Mouse (Mus musculus) liver, embryonic 16.5 days (tissue): ENCODE measurements at regions not wholly inside any gene's neighbourhood (a gene's known extent, or its start where the extent isn't known, plus 50 kb on each side); places are given as distances from the start of the nearest gene placed in this dataset.

Source experiments
- ATAC-seq: fragments of 200-750 bp; cut with Nextera tagmentation; 2 replicates; pipeline ENCODE4 v1.8.0; 2017; ENCODE audit warnings: low read depth, mild to moderate bottlenecking, moderate number of reproducible peaks, moderate library complexity
- H3K27ac ChIP-seq: fragments of 300-500 bp; sonication (generic); 2 replicates; pipeline ENCODE4 v1.5.1; 2014; ENCODE audit warnings: mild to moderate bottlenecking, low read length
- H3K27me3 ChIP-seq: fragments of 300-500 bp; sonication (generic); 2 replicates; pipeline ENCODE4 v1.6.1; 2014; ENCODE audit warnings: low read depth, low read length, mixed read lengths; ENCODE audit not compliant: control insufficient read depth, insufficient read depth
- H3K36me3 ChIP-seq: fragments of 300-500 bp; sonication (generic); 2 replicates; pipeline ENCODE4 v1.6.1; 2014; ENCODE audit warnings: mild to moderate bottlenecking; ENCODE audit not compliant: control insufficient read depth, insufficient read depth
- H3K4me1 ChIP-seq: fragments of 300-500 bp; sonication (generic); 2 replicates; pipeline ENCODE4 v1.6.1; 2014; ENCODE audit warnings: low read depth, low read length, mixed read lengths; ENCODE audit not compliant: control insufficient read depth
- H3K4me2 ChIP-seq: fragments of 300-500 bp; sonication (generic); 2 replicates; pipeline ENCODE4 v1.6.1; 2014; ENCODE audit warnings: low read depth, low read length, mixed read lengths
- H3K4me3 ChIP-seq: fragments of 300-500 bp; sonication (generic); 2 replicates; pipeline ENCODE4 v1.5.1; 2014; ENCODE audit warnings: low read depth, mild to moderate bottlenecking, low read length
- H3K9ac ChIP-seq: fragments of 300-500 bp; sonication (generic); 2 replicates; pipeline ENCODE4 v1.6.1; 2014; ENCODE audit warnings: low read depth, low read length
- H3K9me3 ChIP-seq: fragments of 300-500 bp; sonication (generic); replicated peaks from 2 replicates; pipeline ENCODE4 v1.6.1; 2016; ENCODE audit warnings: low read length; ENCODE audit not compliant: control insufficient read depth
- WGBS: fragments of 180-500 bp; shearing (Covaris S2); extraction: QIAGEN DNeasy Blood & Tissue Kit; methylation state at CpG from one replicate; pipeline ENCODE4 v1.1.7; 2014; ENCODE audit not compliant: insufficient replicate concordance; 5-methylcytosine and 5-hydroxymethylcytosine counted together

DNA sequence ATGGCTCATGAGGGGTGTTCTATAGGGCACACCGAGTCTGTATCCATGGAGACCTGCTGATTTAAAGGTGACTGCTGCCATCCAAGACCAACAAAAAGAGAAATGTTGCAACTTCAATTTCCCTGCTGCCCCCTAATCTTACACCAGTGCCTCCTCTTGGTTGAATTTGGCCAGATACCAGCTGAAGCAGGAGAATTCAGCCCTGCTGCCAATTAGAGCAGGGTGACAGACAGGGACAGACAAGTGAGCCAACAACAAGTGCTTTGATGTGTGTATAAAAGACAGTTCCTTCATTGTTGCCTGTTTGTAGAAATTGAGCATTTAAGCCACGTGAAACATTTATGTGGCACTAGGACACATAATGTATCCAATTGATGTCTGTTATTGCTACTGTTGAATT lies 75.5 kb upstream of the Adamts5 start:
- no peak overlapping the region for H3K9ac ChIP-seq
- no peak overlapping the region for H3K4me2 ChIP-seq
- no peak for ATAC-seq
- H3K4me1 ChIP-seq = no peaks in the 10 kb centered on the region
- no peaks in the 10 kb centered on the region for H3K9me3 ChIP-seq
- H3K27me3 ChIP-seq = no peaks in the 10 kb centered on the region
- 50% methylated on average over 2 of the region's 2 CpGs for WGBS
- H3K27ac ChIP-seq = no peak overlapping the region
- no peaks in the 10 kb centered on the region for H3K36me3 ChIP-seq
- H3K4me3 ChIP-seq = no peak overlapping the region

DNA sequence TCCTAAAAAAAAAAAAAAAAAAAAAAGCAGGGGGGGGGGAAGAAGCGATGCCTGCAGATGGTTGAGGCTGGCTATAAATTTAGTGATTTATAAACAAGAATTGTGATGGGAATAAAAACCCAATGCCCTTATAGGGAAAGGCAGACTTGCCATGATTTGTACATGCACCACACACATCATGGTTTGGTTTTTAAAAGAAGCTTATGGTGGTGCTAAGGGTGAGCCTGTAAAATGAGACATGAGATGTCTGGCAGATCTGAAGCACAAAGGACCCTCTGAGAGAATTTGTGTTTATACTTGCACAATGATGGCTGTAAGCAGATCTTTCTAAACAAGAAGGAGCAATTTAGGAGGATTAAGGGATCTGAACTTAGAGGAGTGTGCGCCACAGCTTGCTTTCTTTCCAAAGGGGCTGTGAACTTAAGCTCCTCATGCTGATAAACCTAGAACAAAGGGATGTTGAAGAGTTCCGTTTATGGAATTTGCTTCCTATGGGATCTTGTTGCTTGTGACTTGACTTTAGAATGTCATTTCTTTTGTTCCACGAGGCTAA lies 65.3 kb upstream of the Adamts5 start:
- H3K4me3 ChIP-seq = no peak overlapping the region
- H3K27me3 ChIP-seq = no peaks in the 10 kb centered on the region
- no peak overlapping the region for H3K9ac ChIP-seq
- no peaks in the 10 kb centered on the region for H3K36me3 ChIP-seq
- no peaks in the 10 kb centered on the region for H3K9me3 ChIP-seq
- ATAC-seq = no peak
- H3K4me2 ChIP-seq = no peak overlapping the region
- H3K27ac ChIP-seq = no peak overlapping the region
- H3K4me1 ChIP-seq = no peaks in the 10 kb centered on the region
- 54% methylated on average over 4 of the region's 4 CpGs for WGBS

DNA sequence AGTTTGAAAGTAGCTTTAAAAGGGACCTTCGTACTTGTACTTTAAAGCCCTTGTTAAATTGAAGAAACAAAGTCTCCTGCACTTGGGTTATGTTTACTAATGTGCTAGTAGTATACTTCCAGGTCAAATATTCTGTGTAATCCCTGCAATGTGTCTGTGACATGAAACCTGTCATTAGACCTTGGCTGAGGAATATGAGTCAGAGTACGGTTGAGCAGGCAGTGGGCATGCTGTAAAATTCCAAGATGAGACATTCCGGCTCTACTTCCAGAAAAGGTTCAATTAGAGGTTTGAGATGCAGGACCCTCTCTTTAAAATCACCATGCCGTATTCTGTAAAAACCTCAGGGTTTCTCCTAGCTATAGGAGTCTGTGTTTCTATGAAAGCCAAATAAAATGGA lies 64.6 kb upstream of the Adamts5 start:
- Histone ChIP-seq H3K4me2 (no peak overlapping the region), H3K27me3 (no peaks in the 10 kb centered on the region), H3K4me1 (no peaks in the 10 kb centered on the region), H3K27ac (no peak overlapping the region), H3K4me3 (no peak overlapping the region), H3K36me3 (no peaks in the 10 kb centered on the region), H3K9me3 (no peaks in the 10 kb centered on the region), H3K9ac (no peak overlapping the region)
- ATAC-seq = no peak
- 74% methylated on average over 4 of the region's 4 CpGs for WGBS

DNA sequence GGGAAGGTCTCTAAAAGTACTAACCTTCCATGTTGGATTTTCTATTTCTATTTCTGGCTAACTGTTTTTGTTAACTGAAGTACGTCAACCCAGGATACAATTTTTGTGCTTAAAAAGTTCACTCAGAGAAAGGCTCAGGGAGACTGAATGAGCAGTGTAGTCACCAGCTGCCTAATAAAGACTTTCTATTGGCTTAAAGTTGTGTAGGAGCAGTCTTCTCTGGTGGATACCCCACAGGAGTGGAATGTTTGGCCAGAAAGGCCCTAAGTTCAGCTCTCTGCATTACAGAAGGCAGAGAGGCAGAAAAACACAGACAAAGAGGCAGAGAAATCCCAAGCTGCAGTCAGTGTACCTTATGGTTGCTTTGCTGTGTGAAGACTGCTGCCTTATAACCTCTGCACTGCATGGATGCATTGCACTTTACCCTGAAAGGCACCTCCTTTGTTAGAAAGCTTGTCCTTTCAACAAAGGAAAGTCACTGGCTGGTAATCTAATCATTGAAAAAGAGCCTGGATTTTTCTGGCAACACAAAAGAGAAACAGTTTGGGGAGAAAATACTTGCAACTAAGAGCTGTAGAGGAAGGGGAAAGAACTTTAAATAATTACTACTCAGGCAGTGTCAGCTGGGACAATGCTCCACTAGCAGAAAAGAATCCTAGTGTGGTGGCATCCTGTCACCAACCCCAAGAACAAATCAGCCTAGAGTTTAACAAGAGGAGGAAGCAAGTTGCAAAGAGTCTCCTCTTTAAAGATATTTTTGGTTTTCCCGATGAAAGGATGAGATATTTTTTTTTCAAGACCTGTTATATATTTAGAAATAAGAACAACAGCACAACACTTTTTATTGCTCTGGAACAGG lies 63.0 kb upstream of the Adamts5 start:
- WGBS = 47% methylated on average over 2 of the region's 2 CpGs
- no peak for ATAC-seq
- H3K4me3 ChIP-seq = no peak overlapping the region
- no peaks in the 10 kb centered on the region for H3K4me1 ChIP-seq
- no peak overlapping the region for H3K4me2 ChIP-seq
- no peaks in the 10 kb centered on the region for H3K27me3 ChIP-seq
- no peak overlapping the region for H3K27ac ChIP-seq
- H3K9me3 ChIP-seq = no peaks in the 10 kb centered on the region
- H3K36me3 ChIP-seq = no peaks in the 10 kb centered on the region
- no peak overlapping the region for H3K9ac ChIP-seq

DNA sequence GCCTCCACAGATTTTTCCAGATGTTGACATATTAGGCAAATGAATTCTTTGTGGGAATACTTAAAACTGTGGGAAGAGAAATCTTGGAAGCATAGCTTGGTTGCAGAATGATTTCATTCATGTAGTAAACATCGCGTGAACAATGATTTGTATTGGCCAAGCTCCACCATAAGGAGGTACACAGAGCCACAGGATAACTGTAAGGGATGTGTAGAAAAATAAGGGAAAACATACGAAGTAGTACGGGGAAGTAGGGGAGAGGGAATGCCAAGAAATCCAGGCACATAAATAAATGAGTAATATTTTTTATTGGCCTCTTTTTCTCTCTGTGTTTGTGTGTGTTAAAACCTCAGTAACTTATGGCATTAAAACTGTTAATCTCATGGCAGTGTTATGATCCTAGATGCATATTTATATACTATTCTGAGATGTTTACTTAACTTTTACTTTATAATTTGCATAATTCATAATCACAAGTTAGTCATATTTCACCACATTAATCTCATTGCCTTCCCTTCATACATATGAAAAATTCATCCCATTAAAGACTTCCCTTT lies 54.5 kb upstream of the Adamts5 start:
- H3K4me3 ChIP-seq = no peak overlapping the region
- 69% methylated on average over 4 of the region's 4 CpGs for WGBS
- no peaks in the 10 kb centered on the region for H3K27me3 ChIP-seq
- H3K4me2 ChIP-seq = no peak overlapping the region
- H3K9me3 ChIP-seq = no peaks in the 10 kb centered on the region
- H3K9ac ChIP-seq = no peak overlapping the region
- no peaks in the 10 kb centered on the region for H3K36me3 ChIP-seq
- H3K4me1 ChIP-seq = no peaks in the 10 kb centered on the region
- no peak for ATAC-seq
- H3K27ac ChIP-seq = no peak overlapping the region

DNA sequence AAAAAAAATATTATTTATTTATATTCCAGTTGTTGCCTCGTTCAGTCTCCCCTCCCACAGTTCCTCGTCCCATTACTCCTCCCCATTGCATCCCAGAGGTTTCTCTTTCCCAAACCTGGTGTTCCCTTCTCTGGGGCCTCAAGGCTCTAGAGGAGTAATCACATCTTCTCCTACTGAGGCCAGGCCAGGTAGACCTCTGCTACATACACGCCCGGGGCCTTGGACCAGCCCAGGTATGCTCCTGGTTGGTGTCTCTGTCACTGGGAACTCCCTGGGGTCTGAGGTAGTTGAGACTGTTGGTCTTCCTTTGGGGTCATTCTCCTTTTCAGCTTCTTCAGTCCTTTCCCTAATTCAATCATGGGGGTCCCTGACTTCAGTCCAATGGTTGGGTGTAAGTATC lies 50.0 kb upstream of the Adamts5 start:
- no peaks in the 10 kb centered on the region for H3K4me1 ChIP-seq
- ATAC-seq = no peak
- H3K27me3 ChIP-seq = no peaks in the 10 kb centered on the region
- WGBS = 51% methylated on average over 4 of the region's 4 CpGs
- H3K36me3 ChIP-seq = no peaks in the 10 kb centered on the region
- H3K27ac ChIP-seq = no peak overlapping the region
- no peaks in the 10 kb centered on the region for H3K9me3 ChIP-seq
- no peak overlapping the region for H3K4me2 ChIP-seq
- H3K4me3 ChIP-seq = no peak overlapping the region
- no peak overlapping the region for H3K9ac ChIP-seq
